Mouse (Mus musculus) neural tube, embryonic 14.5 days (tissue): ENCODE measurements at regions not wholly inside any gene's neighbourhood (a gene's known extent, or its start where the extent isn't known, plus 50 kb on each side); places are given as distances from the start of the nearest gene placed in this dataset.

Experiments
- ATAC-seq: fragments of 200-750 bp; cut with Nextera tagmentation; 2 replicates; pipeline ENCODE4 v1.8.0; 2017; ENCODE audit warnings: low read depth, mild to moderate bottlenecking, moderate TSS enrichment, moderate library complexity
- H3K27ac ChIP-seq: fragments of 300-500 bp; sonication (generic); 2 replicates; pipeline ENCODE4 v1.5.1; 2014; ENCODE audit warnings: low read depth, mild to moderate bottlenecking, control low read depth, low read length, moderate library complexity, mixed read lengths
- H3K27me3 ChIP-seq: fragments of 300-500 bp; sonication (generic); 2 replicates; pipeline ENCODE4 v1.6.1; 2014; ENCODE audit warnings: low read length; ENCODE audit not compliant: control insufficient read depth, insufficient read depth
- H3K36me3 ChIP-seq: fragments of 300-500 bp; sonication (generic); 2 replicates; pipeline ENCODE4 v1.6.1; 2014; ENCODE audit warnings: low read length, mixed read lengths; ENCODE audit not compliant: control insufficient read depth, insufficient read depth
- H3K4me1 ChIP-seq: fragments of 300-500 bp; sonication (generic); 2 replicates; pipeline ENCODE4 v1.6.1; 2014; ENCODE audit warnings: low read length; ENCODE audit not compliant: control insufficient read depth, insufficient read depth
- H3K4me2 ChIP-seq: fragments of 300-500 bp; sonication (generic); 2 replicates; pipeline ENCODE4 v1.6.1; 2014; ENCODE audit warnings: mild to moderate bottlenecking, low read depth, low read length, control low read depth
- H3K4me3 ChIP-seq: fragments of 300-500 bp; sonication (generic); 2 replicates; pipeline ENCODE4 v1.5.1; 2014; ENCODE audit warnings: low read depth, low read length, control low read depth, mixed read lengths
- H3K9ac ChIP-seq: fragments of 300-500 bp; sonication (generic); replicated peaks from 2 replicates; pipeline ENCODE4 v1.6.1; 2014; ENCODE audit warnings: low read depth, mild to moderate bottlenecking, control low read depth, low read length, mixed read lengths
- H3K9me3 ChIP-seq: fragments of 300-500 bp; sonication (generic); 2 replicates; pipeline ENCODE4 v1.6.1; 2016; ENCODE audit warnings: low read length; ENCODE audit not compliant: control insufficient read depth
- WGBS: fragments of 180-500 bp; shearing (Covaris S2); extraction: QIAGEN DNeasy Blood & Tissue Kit; methylation state at CpG from one replicate; pipeline ENCODE4 v1.1.7; 2014; 5-methylcytosine and 5-hydroxymethylcytosine counted together

DNA sequence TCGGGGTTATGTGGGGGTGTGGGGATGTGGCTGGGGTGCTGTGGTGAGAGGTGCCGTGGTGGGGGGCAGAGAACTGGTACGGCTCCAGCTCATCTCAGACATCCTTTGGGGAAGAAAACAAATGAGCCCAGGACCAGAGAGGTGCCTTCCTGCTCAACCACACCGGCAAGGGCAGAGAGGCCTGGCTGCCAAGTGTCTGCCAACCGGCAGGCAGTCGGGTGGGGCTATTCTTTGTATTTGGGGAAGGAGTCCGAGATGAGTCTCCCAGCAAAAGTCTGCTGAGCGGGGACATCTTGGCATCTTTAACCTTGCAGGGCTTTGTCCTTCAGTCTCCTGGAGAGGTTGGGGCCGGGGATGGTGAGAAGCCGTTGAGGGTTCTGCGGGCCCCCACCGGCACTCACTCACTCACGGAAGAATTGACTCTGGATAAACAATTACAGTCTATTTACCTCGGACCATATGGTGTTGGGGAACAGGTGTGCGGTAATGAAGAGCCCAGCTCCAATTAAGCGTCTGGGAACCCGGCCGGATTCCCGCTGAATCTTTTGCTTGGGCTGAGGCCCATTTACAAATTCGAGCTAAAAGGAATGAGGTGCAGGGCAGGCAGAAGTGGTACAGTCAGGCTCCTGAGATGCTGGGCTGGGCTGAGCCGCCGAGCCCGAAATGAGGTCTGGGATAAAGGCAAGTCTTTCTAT, 108.7 kb upstream of the Sdk2 start:
- Histone ChIP-seq H3K9ac (no peak overlapping the region), H3K4me2 (no peak overlapping the region), H3K27me3 (no peaks in the 10 kb centered on the region), H3K36me3 (no peaks in the 10 kb centered on the region), H3K4me3 (no peak overlapping the region), H3K9me3 (no peaks in the 10 kb centered on the region), H3K4me1 (peaks cover 15% of the 10 kb centered on the region; the same call in 1 of the 2 replicates), H3K27ac (no peak overlapping the region)
- ATAC-seq, result no peak
- WGBS, result 28% methylated on average over 23 of the region's 23 CpGs

- Histone ChIP-seq H3K9ac (no peak overlapping the region), H3K4me3 (no peak overlapping the region), H3K4me1 (peaks cover 15% of the 10 kb centered on the region; the same call in 1 of the 2 replicates), H3K9me3 (no peaks in the 10 kb centered on the region), H3K27me3 (no peaks in the 10 kb centered on the region), H3K4me2 (no peak overlapping the region), H3K36me3 (no peaks in the 10 kb centered on the region), H3K27ac (no peak overlapping the region)
- WGBS, result 90% methylated on average over 4 of the region's 4 CpGs
- ATAC-seq, result no peak
These were observed 108.0 kb upstream of the Sdk2 start for GRCm38 (mm10) chr11:114174871-114175270.

DNA sequence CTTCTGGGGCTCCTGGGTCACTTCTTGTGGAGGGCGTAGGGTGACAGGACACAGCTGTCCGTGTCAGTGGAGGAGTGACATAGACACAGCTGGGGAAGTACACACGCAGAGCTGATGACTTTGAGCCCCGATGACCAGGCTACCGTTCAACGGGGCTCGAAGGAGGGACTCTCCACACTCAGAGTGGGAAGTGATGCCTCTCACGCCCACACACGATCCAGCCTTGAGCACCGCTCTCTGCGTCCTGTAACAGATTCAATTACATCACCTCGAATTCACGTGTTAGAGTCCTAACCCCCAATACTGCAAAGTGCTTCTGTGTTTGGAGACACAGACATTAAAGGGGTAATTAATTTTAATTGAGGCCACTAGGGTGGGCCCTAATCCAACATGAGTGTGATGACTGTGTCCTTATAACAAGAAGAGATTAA, 101.4 kb upstream of the Sdk2 start:
- 67% methylated on average over 13 of the region's 13 CpGs for WGBS
- H3K4me2 ChIP-seq, result no peak overlapping the region
- no peaks in the 10 kb centered on the region for H3K36me3 ChIP-seq
- no peaks in the 10 kb centered on the region for H3K9me3 ChIP-seq
- H3K4me3 ChIP-seq, result no peak overlapping the region
- H3K27me3 ChIP-seq, result no peaks in the 10 kb centered on the region
- no peak for ATAC-seq
- H3K4me1 ChIP-seq, result peaks cover 14% of the 10 kb centered on the region
- H3K27ac ChIP-seq, result no peak overlapping the region
- no peak overlapping the region for H3K9ac ChIP-seq

GRCm38 (mm10) chr11:114165656-114166362, 99.0 kb upstream of the Sdk2 start:
- whole genome bisulfite sequencing, result 21% methylated on average over 23 of the region's 23 CpGs
- peak overlapping the region; percentile 28; the same call in 1 of the 2 replicates for H3K9ac ChIP-seq
- H3K4me1 ChIP-seq, result peaks cover 9% of the 10 kb centered on the region
- peak overlapping the region; percentile 27; the same call in 1 of the 2 replicates for H3K4me2 ChIP-seq
- no peaks in the 10 kb centered on the region for H3K27me3 ChIP-seq
- H3K27ac ChIP-seq, result peak overlapping the region; percentile 22
- H3K9me3 ChIP-seq, result no peaks in the 10 kb centered on the region
- no peak overlapping the region for H3K4me3 ChIP-seq
- peak; percentile 56; the same call in 1 of the 2 replicates for ATAC-seq
- H3K36me3 ChIP-seq, result no peaks in the 10 kb centered on the region

DNA sequence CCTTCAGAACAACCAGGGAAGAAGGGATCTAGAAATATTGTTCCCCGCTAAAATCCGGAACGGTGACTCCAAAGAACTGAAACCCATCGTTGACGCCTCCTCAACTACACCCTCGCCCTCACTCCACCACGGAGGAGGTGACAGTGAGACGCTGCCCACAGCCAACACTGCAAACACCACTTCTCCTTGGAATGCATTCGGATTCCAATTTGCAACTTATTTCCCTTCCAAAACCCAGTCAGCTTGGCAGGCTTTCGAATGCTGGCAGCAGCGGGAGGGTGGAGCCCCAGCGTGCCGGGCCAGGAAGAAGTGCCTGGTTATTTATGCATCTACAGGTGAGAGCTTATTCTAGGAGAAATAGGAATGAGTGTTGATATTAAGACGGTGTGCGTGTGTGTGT, 85.9 kb upstream of the Sdk2 start:
- Histone ChIP-seq H3K4me2 (no peak overlapping the region), H3K4me3 (no peak overlapping the region), H3K9ac (no peak overlapping the region), H3K27me3 (no peaks in the 10 kb centered on the region), H3K9me3 (no peaks in the 10 kb centered on the region), H3K36me3 (no peaks in the 10 kb centered on the region), H3K27ac (no peak overlapping the region), H3K4me1 (no peaks in the 10 kb centered on the region)
- WGBS, result 88% methylated on average over 15 of the region's 15 CpGs
- ATAC-seq, result no peak

DNA sequence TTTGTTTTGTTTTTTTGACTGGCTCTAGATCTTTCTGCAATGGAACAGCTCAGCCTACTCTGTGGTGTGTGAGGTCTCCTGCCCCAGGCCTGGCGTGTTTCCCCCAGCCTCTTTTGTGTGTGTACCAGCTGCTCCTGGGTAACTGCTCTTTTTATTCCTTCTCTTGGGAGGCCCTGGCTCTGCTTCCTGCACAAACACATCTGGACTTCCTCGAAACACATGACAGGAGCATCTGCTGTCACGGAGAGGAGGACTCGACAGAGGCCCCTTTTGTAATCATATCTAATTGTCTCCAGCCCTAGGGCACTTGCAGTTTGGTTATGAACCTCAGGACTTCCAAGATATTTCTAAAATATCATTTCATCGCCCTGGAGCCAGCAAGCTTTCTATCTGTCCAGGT, 79.5 kb upstream of the Sdk2 start:
- Histone ChIP-seq H3K27ac (no peak overlapping the region), H3K4me2 (no peak overlapping the region), H3K36me3 (no peaks in the 10 kb centered on the region), H3K4me3 (no peak overlapping the region), H3K9me3 (no peaks in the 10 kb centered on the region), H3K27me3 (no peaks in the 10 kb centered on the region), H3K9ac (no peak overlapping the region), H3K4me1 (no peaks in the 10 kb centered on the region)
- 24% methylated on average over 5 of the region's 5 CpGs for WGBS
- 0 out of 2 replicates have a peak, but pooled peaks have one; percentile 54 for ATAC-seq

DNA sequence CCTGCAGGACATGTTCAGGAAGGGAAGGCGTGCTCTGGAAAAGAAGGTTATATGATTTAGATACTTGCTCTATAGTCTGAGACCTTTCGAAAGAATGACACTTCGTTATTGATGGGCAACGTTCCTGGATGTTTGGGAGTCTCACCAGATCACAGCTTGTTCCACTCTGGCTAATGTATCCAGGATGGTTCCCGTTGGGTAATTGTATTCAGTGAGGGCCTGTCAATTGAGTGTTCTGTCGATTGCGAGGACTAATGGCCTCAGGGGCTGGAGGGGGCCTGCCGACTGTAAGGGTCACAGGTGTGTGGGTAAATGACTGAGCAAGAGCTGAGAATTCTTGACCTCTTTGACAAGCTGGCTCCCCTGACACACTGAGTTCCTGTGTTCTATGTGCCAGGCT, 62.4 kb upstream of the Sdk2 start:
- Histone ChIP-seq H3K36me3 (no peaks in the 10 kb centered on the region), H3K27ac (no peak overlapping the region), H3K4me3 (no peak overlapping the region), H3K4me2 (no peak overlapping the region), H3K4me1 (0 out of 2 replicates have a peak, but pooled peaks cover 6% of the 10 kb centered on the region), H3K9me3 (no peaks in the 10 kb centered on the region), H3K9ac (no peak overlapping the region), H3K27me3 (no peaks in the 10 kb centered on the region)
- ATAC-seq, result no peak
- 44% methylated on average over 8 of the region's 8 CpGs for WGBS

DNA sequence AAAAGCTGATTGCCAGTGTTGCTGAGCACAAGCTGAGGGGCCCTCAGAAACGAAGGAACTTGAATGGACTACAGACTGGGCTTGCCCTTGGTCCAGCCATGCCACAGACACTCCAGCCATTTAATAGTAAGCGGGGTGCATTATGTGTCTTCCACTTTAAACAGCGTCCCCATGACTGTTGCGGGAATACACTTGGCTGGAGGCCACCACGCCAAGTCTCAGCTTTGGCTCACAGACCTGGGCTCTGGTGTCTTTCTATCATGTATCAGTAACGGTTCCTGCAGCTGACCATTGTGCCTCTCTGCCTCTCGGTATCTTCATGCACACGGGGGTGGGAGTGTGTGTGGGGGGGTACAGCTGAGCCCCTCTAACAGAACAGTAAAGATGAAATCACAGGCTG, 62.0 kb upstream of the Sdk2 start:
- WGBS, result 65% methylated on average over 8 of the region's 8 CpGs
- no peak overlapping the region for H3K27ac ChIP-seq

DNA sequence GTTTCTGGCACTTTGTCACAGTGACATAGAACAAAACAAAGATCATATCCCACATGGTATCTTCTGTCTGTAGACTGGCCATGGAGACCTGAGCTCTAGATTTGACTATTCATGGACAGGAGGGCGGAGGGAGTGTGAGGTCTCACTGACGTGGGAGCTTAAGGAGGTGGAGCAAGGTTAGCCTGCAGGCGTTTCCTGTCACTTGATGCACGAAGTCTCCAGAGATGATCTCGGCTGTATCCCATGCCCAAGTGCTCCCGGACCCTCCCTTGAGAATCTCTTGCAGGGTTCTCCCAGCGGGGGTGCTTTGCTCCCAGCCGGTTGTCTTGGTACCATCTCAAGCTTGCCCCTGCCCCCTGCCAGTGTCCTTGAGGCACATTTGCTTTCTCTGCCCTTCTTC, 60.6 kb upstream of the Sdk2 start:
- Histone ChIP-seq H3K4me1 (0 out of 2 replicates have a peak, but pooled peaks cover 6% of the 10 kb centered on the region), H3K4me2 (no peak overlapping the region), H3K9ac (no peak overlapping the region), H3K27me3 (no peaks in the 10 kb centered on the region), H3K4me3 (no peak overlapping the region), H3K27ac (no peak overlapping the region), H3K36me3 (no peaks in the 10 kb centered on the region), H3K9me3 (no peaks in the 10 kb centered on the region)
- WGBS, result 43% methylated on average over 8 of the region's 8 CpGs
- no peak for ATAC-seq

More for the DNA sequence above, 62.0 kb upstream of the Sdk2 start:
- no peaks in the 10 kb centered on the region for H3K9me3 ChIP-seq
- H3K4me2 ChIP-seq, result no peak overlapping the region
- no peaks in the 10 kb centered on the region for H3K36me3 ChIP-seq
- H3K27me3 ChIP-seq, result no peaks in the 10 kb centered on the region
- no peak overlapping the region for H3K9ac ChIP-seq
- no peak for ATAC-seq
- no peak overlapping the region for H3K4me3 ChIP-seq
- H3K4me1 ChIP-seq, result 0 out of 2 replicates have a peak, but pooled peaks cover 6% of the 10 kb centered on the region
